Mouse (Mus musculus) thymus, postnatal 36 days (tissue): ENCODE data around the gene Rmnd1.

ENCODE experiments used
- DNase-seq, 2 experiments: peaks; one replicate each; pipeline ENCODE4 v3.0.0; 2022; ENCODE audit warnings: mixed read lengths in 2 of 2

Rmnd1 gene

DNA sequence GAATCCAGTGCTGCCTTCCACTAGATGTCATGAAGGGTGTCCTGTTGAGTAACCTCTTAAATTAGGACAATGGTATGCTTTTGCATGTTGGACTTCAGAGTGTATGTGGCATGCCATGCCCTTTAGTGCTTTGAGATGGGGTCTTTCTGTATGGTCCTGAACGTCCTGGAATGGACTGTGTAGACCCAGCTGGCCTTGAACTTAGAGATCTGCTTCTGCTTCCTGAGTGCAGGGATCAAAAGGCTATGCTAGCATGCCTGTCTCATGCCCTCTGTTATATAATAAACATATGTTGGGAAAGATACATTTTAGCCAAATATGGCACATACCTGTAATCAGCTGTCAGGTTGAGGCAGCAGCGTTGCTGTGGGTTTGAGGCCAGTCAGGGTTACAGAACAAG is 41.6 kb downstream of the Rmnd1 start:
- DNase-seq = no peak

DNA sequence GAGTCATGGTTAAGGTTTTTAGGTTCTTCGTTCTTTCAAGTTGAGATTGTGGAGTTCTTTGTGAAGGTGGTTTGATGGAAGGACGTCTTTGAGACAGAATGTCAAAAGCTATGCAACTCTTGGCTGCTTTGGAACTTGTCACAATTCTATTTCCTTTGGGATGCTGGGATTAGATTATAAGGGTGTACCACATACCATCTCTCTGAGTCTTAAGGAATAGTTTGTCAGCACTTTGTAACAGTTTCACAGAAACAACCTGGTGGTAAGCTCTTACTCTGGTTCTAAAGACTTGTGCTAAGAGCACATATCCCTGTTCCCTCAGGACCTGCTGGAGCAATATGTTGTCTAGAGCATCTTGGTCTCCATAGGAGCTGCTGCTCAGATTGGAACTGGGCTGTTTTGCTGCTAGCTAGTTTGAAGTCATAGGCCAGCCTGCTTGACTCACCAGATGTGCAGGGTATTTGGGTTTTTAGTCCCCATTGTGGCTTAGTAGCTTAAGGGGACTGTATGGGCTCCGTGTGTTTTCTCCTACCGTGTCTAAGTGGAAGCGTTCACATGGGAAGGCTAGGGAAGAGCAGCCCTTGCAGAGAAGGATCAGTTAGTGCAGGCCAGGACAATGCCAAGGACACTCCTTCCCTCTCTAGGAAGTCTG is 42.6 kb downstream of the Rmnd1 start:
- no peak for DNase-seq

DNA sequence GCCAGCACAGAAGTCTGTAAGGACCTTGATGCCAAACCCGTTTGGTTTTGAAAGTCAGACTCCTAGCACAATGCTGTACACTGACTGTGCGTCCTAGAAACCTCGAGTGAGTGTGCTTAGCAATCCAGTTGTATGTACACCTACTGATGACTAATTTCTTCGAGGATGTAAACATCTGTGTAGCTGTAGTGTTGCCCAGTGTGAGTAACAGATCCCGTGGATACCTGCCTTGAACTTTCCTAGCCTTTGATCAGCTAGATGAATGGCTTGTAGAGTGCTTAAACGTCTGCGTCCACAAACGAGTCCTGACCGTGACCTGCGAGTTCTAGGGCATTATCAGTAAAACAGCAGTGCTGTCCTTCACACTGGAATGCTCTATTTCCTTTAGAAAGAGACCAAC is 43.2 kb downstream of the Rmnd1 start:
- DNase-seq = no peak

DNA sequence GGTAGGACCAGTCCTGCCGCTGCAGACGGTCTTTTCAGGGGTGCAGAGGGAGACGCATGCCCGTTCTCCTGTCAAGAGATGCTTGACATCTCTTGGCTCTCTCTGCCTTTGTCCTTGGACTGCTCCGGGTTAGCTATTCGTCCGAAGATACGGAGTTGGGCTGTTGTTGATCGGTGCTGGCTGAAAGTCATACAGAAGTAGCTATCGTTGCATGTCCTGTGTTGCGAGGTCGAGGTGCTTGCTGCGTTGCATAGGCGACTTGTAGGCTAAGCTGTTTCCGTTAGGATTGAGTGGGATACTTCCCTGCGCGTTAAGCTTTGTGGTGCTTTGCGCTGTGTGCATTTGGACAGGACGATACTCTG is 43.8 kb downstream of the Rmnd1 start:
- no peak for DNase-seq

DNA sequence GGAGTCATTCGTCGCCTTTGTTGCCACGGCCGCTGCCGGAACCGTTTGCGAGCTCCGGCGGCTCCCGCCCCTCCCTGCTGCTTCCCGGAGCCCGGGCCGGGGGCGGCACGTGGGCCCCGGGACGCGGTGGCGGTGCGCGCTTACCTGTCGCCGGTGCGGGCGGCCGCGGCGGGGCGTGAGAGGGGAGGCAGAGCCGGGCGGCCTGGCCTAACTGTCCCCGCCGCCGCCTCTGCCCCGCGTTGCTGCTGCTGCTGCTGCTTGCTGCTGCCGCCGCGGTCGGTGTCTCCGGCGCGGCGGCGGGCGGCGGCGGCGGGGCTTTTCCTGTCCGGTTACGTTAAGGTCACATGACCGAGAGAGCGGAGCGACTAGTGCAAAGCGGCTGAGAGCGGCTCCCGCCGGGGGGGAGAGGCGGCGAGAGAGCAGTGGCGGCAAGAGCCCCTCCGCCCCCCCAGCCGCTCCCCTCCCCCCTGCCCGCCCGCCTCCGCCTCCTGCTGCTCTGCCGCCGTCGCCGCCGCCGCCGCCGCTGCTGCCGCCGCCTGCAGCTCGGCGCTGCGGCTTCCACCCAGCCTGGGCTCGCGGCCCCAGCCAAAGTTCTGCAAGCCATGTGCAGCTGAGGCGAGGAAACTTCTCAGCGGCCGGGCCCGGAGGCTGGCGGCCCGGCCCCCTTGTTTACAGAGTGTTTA is 44.3 kb downstream of the Rmnd1 start, which contains the start of gene Zbtb2:
Gene Zbtb2, minus strand, starts transcription at position 408 of the 683 bp plus-strand sequence.
- peak; percentile 69 to 82 for DNase-seq

DNA sequence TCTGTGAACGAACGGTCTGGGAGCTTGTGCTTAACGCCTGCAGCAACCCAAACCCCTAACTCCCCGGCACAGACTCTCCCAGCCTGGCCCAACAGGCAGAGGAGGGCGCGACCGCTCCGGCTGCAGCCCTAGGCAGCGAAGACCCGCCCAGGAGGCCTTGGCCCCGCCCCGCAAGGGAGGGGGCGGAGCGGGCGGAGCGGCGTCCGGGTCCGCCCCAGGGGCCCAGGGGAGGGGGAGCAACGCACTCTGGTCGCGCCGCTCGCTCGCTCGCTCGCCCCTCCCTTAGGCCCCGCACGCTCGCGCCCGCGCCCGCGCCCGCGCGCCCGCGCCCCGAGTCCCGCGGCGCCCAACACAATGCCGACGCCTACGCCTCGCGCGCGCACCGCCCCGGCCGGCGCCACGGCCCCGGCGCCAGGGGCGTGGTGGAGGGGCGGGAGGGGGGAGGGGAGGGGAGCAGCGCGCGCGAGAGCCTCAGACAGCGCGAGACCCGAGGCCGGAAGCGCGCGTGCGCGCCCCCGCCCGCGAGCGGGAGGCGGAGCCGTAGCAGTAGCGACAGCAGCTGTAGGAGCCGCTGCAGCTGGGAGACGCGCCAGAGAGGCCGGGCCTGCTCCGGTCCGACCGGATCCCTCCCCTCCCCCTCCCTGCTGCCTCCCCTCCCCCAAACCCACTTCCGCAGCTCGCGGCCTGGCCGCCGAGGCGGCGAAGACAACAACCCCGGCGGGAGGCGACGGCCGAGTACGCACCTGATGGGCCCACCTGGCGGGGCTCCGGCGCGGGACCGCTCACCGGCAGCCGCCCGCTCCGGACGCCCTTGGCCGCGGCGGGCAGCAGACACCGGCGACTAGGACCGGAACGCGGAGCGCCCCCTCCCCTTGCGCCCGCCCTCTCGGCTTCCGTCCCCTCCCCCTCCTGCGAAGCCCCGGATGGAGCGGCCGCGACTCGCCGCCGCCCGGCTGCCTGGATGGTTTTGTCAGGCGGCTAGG is 45.3 kb downstream of the Rmnd1 start:
- DNase-seq = peak; percentile 93 to 97

DNA sequence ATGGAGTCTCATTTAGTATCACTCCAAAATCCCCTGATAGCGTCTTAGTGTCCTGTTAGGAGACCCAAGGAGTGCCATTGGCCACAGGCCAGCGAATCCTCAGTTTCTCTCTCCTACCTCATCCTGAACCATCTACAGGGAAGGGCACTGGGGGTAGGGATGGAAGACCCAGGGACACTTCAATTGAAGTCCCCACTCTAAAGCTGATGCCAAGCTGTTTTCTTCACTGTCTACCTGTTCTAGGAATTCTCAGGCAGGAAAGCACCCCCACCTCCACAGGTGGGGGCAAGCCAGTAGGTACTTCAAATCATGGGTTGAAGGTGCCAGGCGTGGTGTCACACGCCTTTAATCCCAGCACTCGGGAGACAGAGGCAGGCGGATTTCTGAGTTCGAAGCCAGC is 47.9 kb downstream of the Rmnd1 start:
- no peak for DNase-seq

DNA sequence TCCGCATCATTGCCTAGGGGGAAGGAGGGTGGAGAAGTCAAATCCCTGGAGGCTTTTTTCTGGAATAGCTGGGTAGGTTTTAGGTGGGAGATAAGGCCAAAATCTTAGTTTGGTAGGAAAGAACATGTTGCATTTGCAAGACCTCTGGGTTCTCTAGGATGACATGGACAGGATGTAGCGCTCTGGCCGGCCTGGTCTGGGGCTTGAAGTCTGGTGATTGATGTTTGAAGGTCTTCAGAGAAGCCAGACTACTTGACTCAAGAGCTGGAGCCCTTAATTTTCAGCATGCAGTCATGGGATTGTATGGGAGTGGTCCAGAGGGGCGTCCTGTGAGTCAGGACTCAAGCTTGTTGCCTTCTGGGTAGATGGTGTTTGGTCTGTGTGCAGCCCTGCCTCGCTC is 51.4 kb downstream of the Rmnd1 start:
- no peak for DNase-seq

DNA sequence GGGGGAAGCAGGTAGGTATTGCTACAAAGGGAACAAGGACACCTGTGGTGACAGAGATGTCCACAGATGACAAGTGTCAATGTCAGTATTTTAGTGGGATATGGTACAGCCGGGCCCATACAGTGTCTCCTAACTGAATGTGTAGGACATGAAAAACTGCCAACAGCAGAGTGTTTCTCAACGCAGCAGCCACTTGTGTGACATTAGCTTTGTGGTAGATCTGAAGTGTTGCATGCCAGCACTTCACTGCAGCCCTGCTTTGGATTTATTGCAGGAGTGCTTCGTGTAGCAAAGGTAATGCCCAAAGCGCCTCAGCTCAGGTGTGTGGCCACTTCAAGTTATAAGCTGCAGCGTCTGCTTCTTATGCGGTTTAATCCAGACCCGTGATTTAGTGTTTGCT is 55.3 kb downstream of the Rmnd1 start:
- no peak for DNase-seq

DNA sequence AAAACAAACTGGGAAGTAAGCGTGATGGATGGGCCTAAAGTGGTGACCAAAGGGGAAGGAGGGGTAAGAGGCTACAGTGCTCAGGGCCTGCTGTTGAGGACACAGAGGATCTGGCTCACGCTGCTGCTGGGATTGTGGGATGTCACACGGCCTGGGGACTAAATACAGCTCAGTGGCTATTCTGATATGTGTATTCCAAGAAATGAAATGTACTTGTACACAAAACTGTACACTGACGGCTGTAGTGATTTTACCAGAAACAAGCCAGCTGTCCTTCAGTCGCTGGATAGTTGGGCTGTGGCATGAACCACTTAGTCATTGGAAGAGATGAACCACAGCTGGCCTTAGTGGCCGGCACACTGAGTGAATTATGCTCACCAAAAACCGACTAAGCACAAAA is 55.7 kb downstream of the Rmnd1 start:
- no peak for DNase-seq

DNA sequence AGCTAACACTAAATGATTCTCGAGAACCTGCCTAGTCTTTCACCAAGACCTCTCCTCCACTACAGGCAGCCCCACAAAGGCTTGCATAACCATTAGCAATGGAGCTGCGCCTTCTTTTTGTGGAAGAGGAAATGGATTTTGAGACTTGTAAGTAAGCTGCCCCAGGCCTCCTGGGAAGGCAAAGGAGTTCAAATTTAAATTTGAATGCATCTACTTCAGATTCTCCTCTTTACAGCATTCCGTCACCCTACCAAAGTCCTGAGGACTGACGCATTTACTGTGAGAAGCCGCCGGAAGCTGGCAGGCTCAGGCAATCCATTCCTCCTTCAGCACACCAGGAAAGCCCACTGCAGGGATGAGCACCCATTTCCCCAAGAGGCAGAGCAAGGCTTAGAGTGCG is 56.9 kb downstream of the Rmnd1 start:
- no peak for DNase-seq

DNA sequence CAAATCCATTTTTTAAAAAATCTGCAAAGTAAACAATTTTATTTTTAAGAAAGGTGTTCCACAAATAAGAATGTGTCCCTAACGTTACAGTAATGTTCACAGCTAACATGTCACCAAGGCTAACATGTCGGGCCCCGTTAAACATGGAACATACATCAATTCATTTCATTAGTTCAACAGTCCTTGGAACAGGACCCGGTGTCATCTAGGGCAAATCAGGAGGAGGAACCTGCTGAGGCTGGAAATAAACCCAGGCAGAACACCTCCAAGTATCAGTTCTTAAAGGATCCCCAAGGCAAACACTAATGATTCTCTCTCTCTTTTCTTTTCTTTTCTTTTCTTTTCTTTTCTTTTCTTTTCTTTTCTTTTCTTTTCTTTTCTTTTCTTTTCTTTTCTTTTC is 57.5 kb downstream of the Rmnd1 start:
- no peak for DNase-seq

DNA sequence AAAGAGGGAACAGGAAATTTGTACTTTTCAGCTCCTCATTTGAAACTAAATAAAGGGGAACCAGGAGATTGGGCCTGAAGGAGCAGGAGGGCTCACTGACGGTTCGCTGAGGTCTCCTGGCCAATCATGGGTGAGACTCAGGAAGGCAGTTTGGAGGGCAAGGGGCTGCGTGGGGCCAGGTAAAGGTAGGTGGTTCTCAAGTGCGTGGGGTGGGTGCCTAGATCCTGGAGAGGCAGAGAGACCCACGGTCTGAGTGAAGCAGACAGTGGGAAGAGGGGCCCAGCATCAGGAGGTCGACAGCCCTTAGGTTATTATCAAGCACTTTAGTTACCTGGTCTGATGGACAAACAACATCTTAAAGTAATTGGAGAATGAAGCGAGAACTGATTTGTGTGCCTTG is 57.9 kb downstream of the Rmnd1 start:
- DNase-seq = no peak

DNA sequence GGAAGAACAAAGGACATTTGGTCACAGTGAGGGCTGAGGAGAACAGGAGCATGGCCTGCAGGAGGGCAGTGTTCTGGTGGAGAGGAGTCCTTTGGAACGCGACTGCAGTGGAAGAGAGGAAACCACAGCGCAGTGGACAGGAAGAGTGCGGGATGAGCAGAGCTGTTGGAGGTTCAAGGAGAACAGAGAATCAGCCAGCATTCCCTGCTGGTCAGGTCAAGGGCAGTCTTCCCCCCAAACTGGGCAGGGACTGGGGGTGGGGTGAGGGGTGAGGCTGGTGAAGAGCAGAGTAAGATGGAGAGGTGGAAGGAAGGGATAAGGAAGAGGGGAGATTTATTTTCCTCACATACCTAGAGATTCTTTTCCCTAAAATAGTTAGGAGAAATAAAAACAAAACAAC is 58.6 kb downstream of the Rmnd1 start:
- no peak for DNase-seq

DNA sequence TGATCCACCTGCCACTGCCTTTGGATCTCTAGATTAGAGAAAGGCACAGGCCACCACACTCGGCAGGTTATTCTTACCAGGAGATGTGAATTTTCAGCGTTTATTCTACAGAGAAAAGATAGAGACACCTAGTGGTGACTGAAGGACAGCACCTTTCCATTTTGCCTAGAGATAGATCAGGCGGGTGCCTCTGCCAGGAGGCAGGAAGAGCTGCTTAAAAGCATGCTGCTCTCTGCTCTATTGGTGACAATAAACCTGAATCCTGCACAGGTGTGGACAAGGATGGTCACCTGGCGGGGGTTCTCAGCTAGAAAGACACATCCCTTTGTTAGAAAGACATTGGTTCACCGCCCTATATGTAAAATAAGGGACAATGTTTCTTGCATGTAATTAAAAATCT is 60.2 kb downstream of the Rmnd1 start:
- peak in 1 of 2 experiments; percentile 35 for DNase-seq

DNA sequence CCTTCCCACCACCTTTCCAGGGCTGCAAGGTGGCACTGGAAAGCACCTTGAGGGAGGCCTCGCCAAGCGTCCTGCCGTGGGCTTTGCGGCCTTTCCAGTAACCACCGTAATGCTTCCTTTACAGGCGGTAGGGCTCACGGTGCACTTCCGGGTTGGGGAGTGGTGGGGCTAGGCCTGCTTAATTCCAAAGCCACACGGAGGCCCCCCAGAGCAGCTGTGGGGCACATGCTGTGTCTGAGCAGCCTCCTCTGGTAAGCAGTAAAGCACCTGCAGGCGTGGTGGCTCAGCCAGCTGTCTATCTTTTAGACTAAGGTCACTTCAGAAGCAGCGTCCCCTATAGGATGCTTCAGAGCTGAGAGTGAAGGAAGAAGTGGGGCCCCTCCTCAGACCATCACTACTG is 62.1 kb downstream of the Rmnd1 start:
- DNase-seq = peak; percentile 28 to 59

DNA sequence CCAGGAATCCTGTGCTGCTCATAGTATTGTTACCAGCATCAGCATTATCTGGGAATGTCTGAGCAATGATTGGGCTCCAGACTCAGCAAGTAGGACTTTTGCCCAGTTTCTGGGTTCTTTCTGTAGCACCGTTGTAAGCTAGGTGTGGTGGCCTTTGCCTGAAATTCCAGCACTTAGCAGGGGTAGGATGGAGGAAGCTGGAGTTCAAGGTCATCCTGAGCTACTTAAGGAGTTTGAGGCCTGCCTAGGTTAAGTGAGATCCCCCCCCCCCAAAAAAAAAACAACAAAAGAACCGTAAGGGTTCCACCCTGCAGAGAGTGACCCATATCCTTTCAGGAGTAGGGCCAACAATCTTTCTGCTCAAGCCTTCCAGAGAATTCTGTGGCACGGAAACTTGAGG is 67.6 kb downstream of the Rmnd1 start:
- DNase-seq = no peak

DNA sequence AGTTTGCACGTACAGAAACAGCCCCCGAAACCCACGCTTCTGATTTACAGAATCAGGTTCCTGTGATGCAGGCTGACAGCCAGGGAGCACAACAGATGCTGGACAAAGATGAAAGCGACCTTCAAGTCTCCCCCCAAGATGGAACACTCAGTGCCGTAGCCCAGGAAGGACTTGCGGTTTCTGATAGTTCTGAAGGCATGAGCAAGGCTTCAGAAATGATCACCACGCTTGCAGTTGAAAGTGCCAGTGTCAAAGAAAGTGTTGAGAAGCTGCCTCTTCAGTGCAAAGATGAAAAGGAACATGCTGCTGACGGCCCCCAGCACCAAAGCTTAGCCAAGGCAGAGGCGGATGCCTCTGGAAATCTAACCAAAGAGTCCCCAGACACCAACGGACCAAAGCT is 74.8 kb downstream of the Rmnd1 start:
- DNase-seq = no peak

DNA sequence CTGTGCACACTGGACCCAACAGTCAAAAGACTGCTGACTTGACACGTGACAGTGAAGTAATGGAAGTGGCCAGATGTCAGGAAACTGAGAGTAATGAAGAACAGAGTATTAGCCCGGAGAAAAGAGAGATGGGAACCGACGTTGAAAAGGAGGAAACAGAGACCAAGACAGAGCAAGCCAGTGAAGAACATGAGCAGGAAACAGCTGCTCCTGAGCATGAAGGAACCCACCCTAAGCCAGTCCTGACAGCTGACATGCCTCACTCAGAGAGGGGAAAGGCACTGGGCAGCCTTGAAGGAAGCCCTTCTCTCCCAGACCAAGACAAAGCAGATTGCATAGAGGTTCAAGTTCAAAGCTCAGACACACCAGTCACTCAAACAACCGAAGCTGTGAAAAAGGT is 75.5 kb downstream of the Rmnd1 start:
- no peak for DNase-seq

DNA sequence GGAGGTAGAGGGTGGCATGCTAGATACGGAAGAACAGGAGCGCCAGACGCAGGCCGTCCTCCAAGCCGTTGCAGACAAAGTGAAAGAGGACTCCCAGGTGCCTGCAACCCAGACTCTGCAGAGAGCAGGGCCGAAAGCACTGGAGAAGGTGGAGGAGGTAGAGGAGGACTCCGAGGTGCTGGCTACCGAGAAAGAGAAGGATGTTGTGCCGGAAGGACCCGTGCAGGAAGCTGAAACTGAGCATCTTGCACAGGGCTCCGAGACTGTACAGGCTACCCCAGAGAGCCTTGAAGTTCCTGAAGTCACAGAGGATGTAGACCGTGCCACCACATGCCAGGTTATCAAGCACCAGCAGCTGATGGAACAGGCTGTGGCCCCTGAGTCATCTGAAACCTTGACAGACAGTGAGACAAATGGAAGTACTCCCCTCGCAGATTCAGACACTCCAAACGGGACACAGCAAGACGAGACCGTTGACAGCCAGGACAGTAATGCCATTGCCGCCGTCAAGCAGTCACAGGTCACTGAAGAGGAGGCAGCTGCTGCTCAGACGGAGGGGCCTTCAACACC is 76.2 kb downstream of the Rmnd1 start:
- peak; percentile 48 to 54 for DNase-seq

DNA sequence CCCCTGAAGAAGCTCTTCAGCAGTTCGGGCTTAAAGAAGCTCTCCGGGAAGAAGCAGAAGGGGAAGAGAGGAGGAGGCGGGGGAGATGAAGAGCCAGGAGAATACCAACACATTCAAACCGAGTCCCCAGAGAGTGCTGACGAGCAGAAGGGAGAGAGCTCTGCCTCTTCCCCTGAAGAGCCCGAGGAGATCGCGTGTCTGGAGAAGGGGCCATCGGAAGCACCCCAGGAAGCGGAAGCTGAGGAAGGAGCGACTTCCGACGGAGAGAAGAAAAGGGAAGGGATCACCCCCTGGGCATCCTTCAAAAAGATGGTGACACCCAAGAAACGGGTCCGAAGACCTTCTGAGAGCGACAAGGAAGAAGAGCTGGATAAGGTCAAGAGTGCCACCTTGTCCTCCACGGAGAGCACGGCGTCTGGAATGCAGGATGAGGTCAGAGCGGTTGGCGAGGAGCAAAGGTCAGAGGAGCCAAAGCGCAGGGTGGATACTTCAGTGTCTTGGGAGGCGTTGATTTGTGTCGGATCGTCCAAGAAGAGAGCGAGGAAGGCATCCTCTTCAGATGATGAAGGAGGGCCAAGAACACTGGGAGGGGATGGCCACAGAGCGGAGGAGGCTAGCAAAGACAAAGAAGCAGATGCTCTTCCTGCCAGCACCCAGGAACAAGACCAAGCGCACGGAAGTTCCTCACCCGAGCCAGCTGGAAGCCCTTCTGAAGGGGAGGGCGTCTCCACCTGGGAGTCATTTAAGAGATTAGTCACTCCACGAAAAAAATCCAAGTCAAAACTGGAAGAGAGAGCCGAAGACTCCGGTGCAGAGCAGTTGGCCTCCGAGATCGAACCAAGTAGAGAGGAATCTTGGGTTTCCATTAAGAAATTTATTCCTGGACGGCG is 77.6 kb downstream of the Rmnd1 start:
- no peak for DNase-seq
